Mouse (Mus musculus): ENCODE measurements around the gene Nr4a1. TPM values are rescaled to one million over a fixed set of nuclear protein-coding genes. Genes with fewer than 3 reads are reported as not detected.

The Nr4a1 gene
- polyA plus RNA-seq, 1 experiment from 2014 or later, result 2.2 TPM

GRCm38 (mm10) chr15:101295616-101296015 is 41.5 kb downstream of the Nr4a1 start:
- WGBS, result 90% methylated on average over 10 of the region's 10 CpGs
- no peaks in the 10 kb centered on the region for H3K9me3 ChIP-seq (replicated peaks; ENCODE audit: control insufficient read depth, low read length)
- no peak overlapping the region for H3K4me2 ChIP-seq (ENCODE audit: low read depth, low read length)
- no peak overlapping the region for H3K27ac ChIP-seq (replicated peaks; ENCODE audit: low read depth, low read length)
- no peaks in the 10 kb centered on the region for H3K27me3 ChIP-seq (ENCODE audit: control insufficient read depth, insufficient read depth, low read length)
- H3K9ac ChIP-seq (replicated peaks; ENCODE audit: low read length), result no peak overlapping the region
- peaks cover 3% of the 10 kb centered on the region; the same call in 1 of the 2 replicates for H3K36me3 ChIP-seq (replicated peaks; ENCODE audit: control insufficient read depth, insufficient read depth, low read depth, low read length)
- H3K4me3 ChIP-seq (ENCODE audit: low read depth, low read length), result no peak overlapping the region
- no peaks in the 10 kb centered on the region for H3K4me1 ChIP-seq (ENCODE audit: control insufficient read depth, insufficient read depth, low read length)
- ATAC-seq (replicated peaks; ENCODE audit: insufficient number of reproducible peaks, low FRiP score, low TSS enrichment, low read depth), result no peak
- DNase-seq (ENCODE audit: low spot score), result no peak

- Histone ChIP-seq H3K27me3 (ENCODE audit: control insufficient read depth, insufficient read depth, low read length) (no peaks in the 10 kb centered on the region), H3K27ac (replicated peaks; ENCODE audit: low read depth, low read length) (no peak overlapping the region), H3K9me3 (replicated peaks; ENCODE audit: control insufficient read depth, low read length) (no peaks in the 10 kb centered on the region), H3K4me3 (ENCODE audit: low read depth, low read length) (no peak overlapping the region), H3K4me1 (ENCODE audit: control insufficient read depth, insufficient read depth, low read length) (no peaks in the 10 kb centered on the region), H3K9ac (replicated peaks; ENCODE audit: low read length) (no peak overlapping the region), H3K36me3 (replicated peaks; ENCODE audit: control insufficient read depth, insufficient read depth, low read depth, low read length) (peaks cover under 1% of the 10 kb centered on the region; the same call in 1 of the 2 replicates), H3K4me2 (ENCODE audit: low read depth, low read length) (no peak overlapping the region)
- DNase-seq (ENCODE audit: low spot score) (no peak), ATAC-seq (replicated peaks; ENCODE audit: insufficient number of reproducible peaks, low FRiP score, low TSS enrichment, low read depth) (no peak)
- WGBS, result 90% methylated on average over 11 of the region's 11 CpGs
Observed at GRCm38 (mm10) chr15:101296091-101296490, 42.0 kb downstream of the Nr4a1 start.

GRCm38 (mm10) chr15:101297988-101298387 is 43.9 kb downstream of the Nr4a1 start:
- 37% methylated on average over 7 of the region's 7 CpGs for WGBS
- Histone ChIP-seq H3K27ac (replicated peaks; ENCODE audit: low read depth, low read length) (no peak overlapping the region), H3K9me3 (replicated peaks; ENCODE audit: control insufficient read depth, low read length) (no peaks in the 10 kb centered on the region), H3K4me1 (ENCODE audit: control insufficient read depth, insufficient read depth, low read length) (no peaks in the 10 kb centered on the region), H3K36me3 (replicated peaks; ENCODE audit: control insufficient read depth, insufficient read depth, low read depth, low read length) (no peaks in the 10 kb centered on the region), H3K27me3 (ENCODE audit: control insufficient read depth, insufficient read depth, low read length) (no peaks in the 10 kb centered on the region), H3K4me3 (ENCODE audit: low read depth, low read length) (no peak overlapping the region), H3K4me2 (ENCODE audit: low read depth, low read length) (no peak overlapping the region; the same call in 1 of the 2 replicates), H3K9ac (replicated peaks; ENCODE audit: low read length) (no peak overlapping the region; the same call in 1 of the 2 replicates)
- ATAC-seq (replicated peaks; ENCODE audit: insufficient number of reproducible peaks, low FRiP score, low TSS enrichment, low read depth) (no peak), DNase-seq (ENCODE audit: low spot score) (no peak)

DNA sequence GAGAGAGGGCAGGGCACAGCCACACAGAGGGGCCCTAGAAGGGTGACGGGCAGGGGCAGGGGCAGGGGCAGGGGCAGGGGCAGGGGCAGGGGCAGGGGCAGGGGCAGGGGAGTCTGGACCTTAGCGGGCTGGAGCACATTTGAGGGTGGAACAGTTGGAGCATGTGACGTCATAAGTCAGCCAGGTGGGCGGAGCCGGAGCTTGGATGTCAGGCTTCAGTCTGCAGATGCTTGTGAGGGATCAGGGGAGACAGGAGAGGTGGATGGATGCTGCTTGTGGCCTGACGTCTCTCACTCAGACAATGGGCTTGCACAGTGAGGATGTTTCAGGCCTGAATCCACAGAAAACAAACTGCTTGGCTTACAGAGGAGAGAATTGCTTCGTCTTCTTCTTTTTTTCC is 44.5 kb downstream of the Nr4a1 start:
- H3K9ac ChIP-seq (replicated peaks; ENCODE audit: low read length), result peak overlapping the region; percentile 39; the same call in 1 of the 2 replicates
- no peaks in the 10 kb centered on the region for H3K27me3 ChIP-seq (ENCODE audit: control insufficient read depth, insufficient read depth, low read length)
- H3K4me2 ChIP-seq (ENCODE audit: low read depth, low read length), result peak overlapping the region; percentile 3; the same call in 1 of the 2 replicates
- H3K27ac ChIP-seq (replicated peaks; ENCODE audit: low read depth, low read length), result no peak overlapping the region
- H3K4me3 ChIP-seq (ENCODE audit: low read depth, low read length), result no peak overlapping the region
- WGBS, result 12% methylated on average over 7 of the region's 7 CpGs
- ATAC-seq (replicated peaks; ENCODE audit: insufficient number of reproducible peaks, low FRiP score, low TSS enrichment, low read depth) (no peak), DNase-seq (ENCODE audit: low spot score) (peak; percentile 73)
- H3K9me3 ChIP-seq (replicated peaks; ENCODE audit: control insufficient read depth, low read length), result no peaks in the 10 kb centered on the region
- H3K36me3 ChIP-seq (replicated peaks; ENCODE audit: control insufficient read depth, insufficient read depth, low read depth, low read length), result no peaks in the 10 kb centered on the region
- H3K4me1 ChIP-seq (ENCODE audit: control insufficient read depth, insufficient read depth, low read length), result no peaks in the 10 kb centered on the region

DNA sequence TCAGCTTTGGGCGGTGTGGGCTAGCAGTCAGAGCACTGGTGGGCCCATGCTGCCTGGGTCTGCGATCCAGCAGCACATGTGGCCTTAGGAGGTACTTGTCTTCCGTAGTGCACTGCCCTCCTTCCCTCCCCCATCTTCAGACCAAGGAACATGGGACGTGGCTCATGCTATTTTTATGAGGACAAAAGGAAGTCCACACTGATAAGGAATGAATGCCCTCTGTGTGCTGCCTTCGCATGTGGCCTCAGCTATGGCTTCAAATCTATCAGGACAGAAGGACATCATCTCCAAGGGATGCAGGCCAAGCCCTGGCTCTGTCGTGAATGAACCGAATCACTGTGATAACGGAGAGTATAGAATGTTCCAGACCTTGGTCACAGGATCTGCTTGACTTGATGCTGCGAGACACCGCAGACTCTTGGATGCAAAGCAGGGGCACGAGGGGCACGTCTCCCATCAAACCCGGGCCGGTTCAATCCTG is 45.5 kb downstream of the Nr4a1 start:
- Histone ChIP-seq H3K9ac (replicated peaks; ENCODE audit: low read length) (no peak overlapping the region), H3K4me2 (ENCODE audit: low read depth, low read length) (no peak overlapping the region), H3K36me3 (replicated peaks; ENCODE audit: control insufficient read depth, insufficient read depth, low read depth, low read length) (no peaks in the 10 kb centered on the region), H3K9me3 (replicated peaks; ENCODE audit: control insufficient read depth, low read length) (no peaks in the 10 kb centered on the region), H3K4me3 (ENCODE audit: low read depth, low read length) (no peak overlapping the region), H3K27ac (replicated peaks; ENCODE audit: low read depth, low read length) (no peak overlapping the region), H3K27me3 (ENCODE audit: control insufficient read depth, insufficient read depth, low read length) (no peaks in the 10 kb centered on the region), H3K4me1 (ENCODE audit: control insufficient read depth, insufficient read depth, low read length) (no peaks in the 10 kb centered on the region)
- no peak for DNase-seq (ENCODE audit: low spot score)
- no peak for ATAC-seq (replicated peaks; ENCODE audit: insufficient number of reproducible peaks, low FRiP score, low TSS enrichment, low read depth)
- WGBS, result 82% methylated on average over 14 of the region's 14 CpGs

- DNase-seq (ENCODE audit: low spot score) (no peak), ATAC-seq (replicated peaks; ENCODE audit: insufficient number of reproducible peaks, low FRiP score, low TSS enrichment, low read depth) (no peak)
- Histone ChIP-seq H3K27ac (replicated peaks; ENCODE audit: low read depth, low read length) (no peak overlapping the region), H3K4me3 (ENCODE audit: low read depth, low read length) (no peak overlapping the region), H3K36me3 (replicated peaks; ENCODE audit: control insufficient read depth, insufficient read depth, low read depth, low read length) (no peaks in the 10 kb centered on the region), H3K27me3 (ENCODE audit: control insufficient read depth, insufficient read depth, low read length) (no peaks in the 10 kb centered on the region), H3K4me1 (ENCODE audit: control insufficient read depth, insufficient read depth, low read length) (no peaks in the 10 kb centered on the region), H3K9ac (replicated peaks; ENCODE audit: low read length) (no peak overlapping the region), H3K9me3 (replicated peaks; ENCODE audit: control insufficient read depth, low read length) (no peaks in the 10 kb centered on the region), H3K4me2 (ENCODE audit: low read depth, low read length) (no peak overlapping the region)
- 76% methylated on average over 6 of the region's 6 CpGs for WGBS
Observed at GRCm38 (mm10) chr15:101300128-101300527, 46.1 kb downstream of the Nr4a1 start.

DNA sequence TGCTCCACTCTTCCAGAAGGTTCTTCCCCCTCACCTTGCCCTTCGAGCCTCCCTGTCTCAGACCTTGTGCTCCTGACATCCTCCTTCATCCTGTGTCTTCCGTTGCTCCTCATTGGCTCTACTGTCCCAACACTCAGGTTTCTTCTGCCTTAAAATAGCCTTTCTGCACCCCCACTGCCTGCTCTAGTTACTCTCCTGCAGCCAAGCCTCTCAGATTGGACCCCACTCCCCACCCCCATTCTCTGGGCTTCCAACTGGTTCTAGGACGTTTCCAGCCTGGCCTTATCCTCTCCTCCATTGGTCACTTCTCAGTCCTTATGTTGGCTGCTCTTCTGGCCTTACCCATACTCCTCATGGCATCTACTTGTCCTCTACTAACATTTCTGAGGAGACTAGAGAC is 48.1 kb downstream of the Nr4a1 start:
- no peaks in the 10 kb centered on the region for H3K9me3 ChIP-seq (replicated peaks; ENCODE audit: control insufficient read depth, low read length)
- 78% methylated on average over 3 of the region's 3 CpGs for WGBS
- H3K27me3 ChIP-seq (ENCODE audit: control insufficient read depth, insufficient read depth, low read length), result no peaks in the 10 kb centered on the region
- no peaks in the 10 kb centered on the region for H3K4me1 ChIP-seq (ENCODE audit: control insufficient read depth, insufficient read depth, low read length)
- DNase-seq (ENCODE audit: low spot score) (no peak), ATAC-seq (replicated peaks; ENCODE audit: insufficient number of reproducible peaks, low FRiP score, low TSS enrichment, low read depth) (no peak)
- no peak overlapping the region for H3K27ac ChIP-seq (replicated peaks; ENCODE audit: low read depth, low read length)
- H3K9ac ChIP-seq (replicated peaks; ENCODE audit: low read length), result no peak overlapping the region
- H3K36me3 ChIP-seq (replicated peaks; ENCODE audit: control insufficient read depth, insufficient read depth, low read depth, low read length), result no peaks in the 10 kb centered on the region
- H3K4me2 ChIP-seq (ENCODE audit: low read depth, low read length), result no peak overlapping the region
- H3K4me3 ChIP-seq (ENCODE audit: low read depth, low read length), result no peak overlapping the region

GRCm38 (mm10) chr15:101303830-101304229 is 49.8 kb downstream of the Nr4a1 start:
- DNase-seq (ENCODE audit: low spot score), result no peak
- H3K4me1 ChIP-seq (ENCODE audit: control insufficient read depth, insufficient read depth, low read length), result no peaks in the 10 kb centered on the region
- no peak overlapping the region for H3K4me3 ChIP-seq (ENCODE audit: low read depth, low read length)
- no peaks in the 10 kb centered on the region for H3K36me3 ChIP-seq (replicated peaks; ENCODE audit: control insufficient read depth, insufficient read depth, low read depth, low read length)
- no peaks in the 10 kb centered on the region for H3K9me3 ChIP-seq (replicated peaks; ENCODE audit: control insufficient read depth, low read length)
- H3K27me3 ChIP-seq (ENCODE audit: control insufficient read depth, insufficient read depth, low read length), result no peaks in the 10 kb centered on the region
- WGBS, result 78% methylated on average over 4 of the region's 4 CpGs
- no peak overlapping the region for H3K27ac ChIP-seq (replicated peaks; ENCODE audit: low read depth, low read length)
- ATAC-seq (replicated peaks; ENCODE audit: insufficient number of reproducible peaks, low FRiP score, low TSS enrichment, low read depth), result no peak
- H3K9ac ChIP-seq (replicated peaks; ENCODE audit: low read length), result no peak overlapping the region
- no peak overlapping the region for H3K4me2 ChIP-seq (ENCODE audit: low read depth, low read length)

Measured in embryonic facial prominence, embryonic 11.5 days (tissue).